Mouse (Mus musculus): Measurements from ENCODE around the gene Itga2. TPM values are rescaled to one million over a fixed set of nuclear protein-coding genes. Genes with fewer than 3 reads are reported as not detected.

Gene Itga2
- polyA plus RNA-seq, 1 experiment from 2014 or later: 3.7 TPM

DNA sequence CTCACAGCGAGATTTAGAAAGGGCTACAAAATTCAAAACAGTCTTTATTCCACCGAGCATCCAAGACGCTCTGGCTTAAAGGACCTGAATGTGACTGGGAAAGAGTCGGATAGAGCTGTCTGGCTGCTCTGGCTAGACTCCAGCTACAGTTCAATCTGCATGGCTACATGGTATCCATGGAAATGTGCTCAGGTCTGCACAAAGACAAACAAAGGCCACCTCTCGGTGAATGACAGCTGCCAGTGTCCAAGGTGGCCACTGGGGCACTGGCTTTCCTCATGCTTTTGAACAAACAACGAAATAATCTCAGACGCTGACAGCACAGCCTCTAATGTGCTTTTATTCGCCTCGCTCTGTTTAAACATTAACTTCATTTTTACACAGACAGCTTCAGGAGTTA is 8.6 kb downstream of the Itga2 start:
- H3K36me3 ChIP-seq (ENCODE audit: control insufficient read depth, insufficient read depth, low read length): no peaks in the 10 kb centered on the region
- ATAC-seq (ENCODE audit: low FRiP score, low TSS enrichment): 0 out of 2 replicates have a peak, but pooled peaks have one; percentile 46
- no peak overlapping the region for H3K9ac ChIP-seq (ENCODE audit: low read depth, low read length)
- no peak overlapping the region for H3K27ac ChIP-seq (ENCODE audit: low read depth, low read length)
- no peak overlapping the region for H3K4me3 ChIP-seq (ENCODE audit: low read length)
- 0 out of 2 replicates have a peak, but pooled peaks cover 5% of the 10 kb centered on the region for H3K4me1 ChIP-seq (ENCODE audit: control insufficient read depth, insufficient read depth, low read length)
- no peaks in the 10 kb centered on the region for H3K27me3 ChIP-seq (ENCODE audit: control insufficient read depth, insufficient read depth, low read length)
- H3K4me2 ChIP-seq (replicated peaks; ENCODE audit: low read depth, low read length): no peak overlapping the region
- no peaks in the 10 kb centered on the region for H3K9me3 ChIP-seq (ENCODE audit: control insufficient read depth, low read length)
- 61% methylated on average over 9 of the region's 9 CpGs for WGBS

DNA sequence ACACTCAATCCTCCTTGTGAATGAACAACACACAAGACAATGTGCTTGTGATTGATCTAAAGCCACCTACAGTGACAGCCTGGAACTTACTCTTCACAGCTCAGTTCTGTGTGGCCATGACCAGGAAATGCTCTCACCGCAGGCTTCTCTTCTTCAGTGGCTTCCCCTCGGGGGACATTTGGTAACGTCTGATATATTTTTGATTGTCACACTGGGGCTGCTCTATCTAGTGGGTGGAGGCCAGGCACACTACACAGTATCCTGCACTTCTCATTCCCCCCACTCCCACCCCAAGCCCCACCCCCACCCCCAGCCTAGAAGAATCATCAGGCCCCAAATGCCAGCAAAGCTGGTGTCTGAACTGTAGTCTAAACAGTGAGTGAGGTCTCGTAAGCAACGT is 16.1 kb downstream of the Itga2 start:
- ATAC-seq (ENCODE audit: low FRiP score, low TSS enrichment): no peak
- no peaks in the 10 kb centered on the region for H3K36me3 ChIP-seq (ENCODE audit: control insufficient read depth, insufficient read depth, low read length)
- no peak overlapping the region for H3K4me2 ChIP-seq (replicated peaks; ENCODE audit: low read depth, low read length)
- 79% methylated on average over 5 of the region's 5 CpGs for WGBS
- H3K4me1 ChIP-seq (ENCODE audit: control insufficient read depth, insufficient read depth, low read length): no peaks in the 10 kb centered on the region
- H3K4me3 ChIP-seq (ENCODE audit: low read length): no peak overlapping the region
- no peak overlapping the region for H3K9ac ChIP-seq (ENCODE audit: low read depth, low read length)
- H3K27ac ChIP-seq (ENCODE audit: low read depth, low read length): no peak overlapping the region
- H3K27me3 ChIP-seq (ENCODE audit: control insufficient read depth, insufficient read depth, low read length): no peaks in the 10 kb centered on the region
- no peaks in the 10 kb centered on the region for H3K9me3 ChIP-seq (ENCODE audit: control insufficient read depth, low read length)

DNA sequence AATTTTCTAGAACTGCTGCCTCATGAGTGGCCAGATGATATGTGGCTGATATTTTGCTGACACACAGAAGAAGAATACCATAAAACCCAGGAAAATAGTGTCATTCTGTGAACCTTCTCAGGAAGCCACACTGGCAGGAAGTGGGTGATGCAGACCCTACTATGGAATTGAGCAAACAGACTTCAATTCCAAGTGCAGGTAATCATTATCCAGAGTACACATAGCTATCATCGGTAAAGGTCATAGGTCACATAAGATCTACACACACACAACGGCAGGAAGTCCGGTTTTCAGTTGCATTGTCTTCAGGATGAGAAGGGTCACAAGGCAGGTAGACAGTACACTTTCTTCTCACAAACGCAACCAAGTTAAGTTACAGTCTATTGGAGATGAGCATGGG is 16.9 kb downstream of the Itga2 start:
- Histone ChIP-seq H3K9ac (ENCODE audit: low read depth, low read length) (no peak overlapping the region), H3K27me3 (ENCODE audit: control insufficient read depth, insufficient read depth, low read length) (no peaks in the 10 kb centered on the region), H3K4me2 (replicated peaks; ENCODE audit: low read depth, low read length) (no peak overlapping the region), H3K4me3 (ENCODE audit: low read length) (no peak overlapping the region), H3K27ac (ENCODE audit: low read depth, low read length) (no peak overlapping the region), H3K9me3 (ENCODE audit: control insufficient read depth, low read length) (no peaks in the 10 kb centered on the region), H3K36me3 (ENCODE audit: control insufficient read depth, insufficient read depth, low read length) (no peaks in the 10 kb centered on the region), H3K4me1 (ENCODE audit: control insufficient read depth, insufficient read depth, low read length) (no peaks in the 10 kb centered on the region)
- WGBS: 75% methylated on average over 4 of the region's 4 CpGs
- ATAC-seq (ENCODE audit: low FRiP score, low TSS enrichment): no peak

DNA sequence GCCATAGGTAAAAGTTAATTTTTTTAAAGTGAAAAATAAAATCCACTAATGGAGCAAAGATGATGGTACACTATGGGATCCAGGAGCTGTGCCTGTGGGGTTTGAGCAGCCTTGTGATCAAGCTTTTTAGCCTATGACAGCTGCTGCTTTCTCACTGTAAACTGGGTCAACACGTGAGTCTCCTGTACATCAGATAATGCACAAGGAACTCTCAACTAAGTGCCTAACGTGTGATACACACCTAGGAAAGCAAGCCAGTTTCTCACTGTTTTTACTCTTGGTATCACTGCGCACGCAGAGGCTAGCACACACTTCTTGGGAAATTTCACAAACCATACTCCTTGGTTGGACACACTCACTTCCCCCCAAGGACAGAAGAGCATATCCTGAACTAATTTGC is 17.3 kb downstream of the Itga2 start:
- no peak for ATAC-seq (ENCODE audit: low FRiP score, low TSS enrichment)
- no peak overlapping the region for H3K4me3 ChIP-seq (ENCODE audit: low read length)
- no peaks in the 10 kb centered on the region for H3K4me1 ChIP-seq (ENCODE audit: control insufficient read depth, insufficient read depth, low read length)
- no peak overlapping the region for H3K9ac ChIP-seq (ENCODE audit: low read depth, low read length)
- no peaks in the 10 kb centered on the region for H3K27me3 ChIP-seq (ENCODE audit: control insufficient read depth, insufficient read depth, low read length)
- no peaks in the 10 kb centered on the region for H3K36me3 ChIP-seq (ENCODE audit: control insufficient read depth, insufficient read depth, low read length)
- H3K27ac ChIP-seq (ENCODE audit: low read depth, low read length): no peak overlapping the region
- WGBS: 85% methylated on average over 4 of the region's 4 CpGs
- H3K4me2 ChIP-seq (replicated peaks; ENCODE audit: low read depth, low read length): no peak overlapping the region
- H3K9me3 ChIP-seq (ENCODE audit: control insufficient read depth, low read length): no peaks in the 10 kb centered on the region

DNA sequence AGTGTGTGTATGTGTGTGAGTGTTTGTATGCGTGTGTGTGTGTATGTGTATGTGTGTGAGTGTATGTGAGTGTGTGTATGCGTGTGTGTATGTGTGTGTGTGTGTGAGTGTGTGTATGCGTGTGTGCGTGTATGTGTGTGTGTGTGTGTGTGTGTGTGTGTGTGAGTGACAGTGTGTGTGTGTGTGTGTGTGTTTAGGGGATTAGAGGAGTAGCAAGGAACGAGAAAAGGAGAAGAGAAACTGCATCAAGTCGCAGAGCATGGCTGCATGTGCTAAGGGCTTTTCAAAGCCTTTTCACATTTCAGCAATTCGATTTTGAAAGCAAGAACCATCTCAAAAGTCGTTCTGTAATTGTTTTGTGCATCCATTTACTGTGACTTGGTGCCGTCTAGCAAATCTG is 21.3 kb downstream of the Itga2 start:
- no peak overlapping the region for H3K27ac ChIP-seq (ENCODE audit: low read depth, low read length)
- 87% methylated on average over 9 of the region's 9 CpGs for WGBS

DNA sequence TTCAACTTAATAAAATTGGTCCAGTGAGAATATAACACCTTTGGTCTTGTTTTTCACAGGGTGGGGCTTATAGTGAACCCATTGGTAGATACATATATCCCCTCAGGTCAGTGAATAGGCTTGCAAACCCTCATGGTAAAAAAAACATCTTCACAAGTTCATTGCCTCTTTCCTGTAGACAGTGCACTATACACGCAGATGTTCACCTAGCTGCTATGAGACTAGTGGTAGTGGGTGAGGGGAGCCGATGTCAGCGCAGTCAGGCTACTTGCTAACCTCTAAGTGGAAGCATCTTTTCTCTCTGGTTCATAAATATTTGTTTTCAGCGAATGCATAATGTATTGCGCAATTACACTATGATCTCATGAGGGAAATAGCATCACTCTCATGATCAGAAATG is 22.4 kb downstream of the Itga2 start:
- H3K4me2 ChIP-seq (replicated peaks; ENCODE audit: low read depth, low read length): no peak overlapping the region
- 94% methylated on average over 5 of the region's 5 CpGs for WGBS
- no peaks in the 10 kb centered on the region for H3K4me1 ChIP-seq (ENCODE audit: control insufficient read depth, insufficient read depth, low read length)
- no peak for ATAC-seq (ENCODE audit: low FRiP score, low TSS enrichment)
- H3K4me3 ChIP-seq (ENCODE audit: low read length): no peak overlapping the region
- no peak overlapping the region for H3K27ac ChIP-seq (ENCODE audit: low read depth, low read length)
- no peaks in the 10 kb centered on the region for H3K9me3 ChIP-seq (ENCODE audit: control insufficient read depth, low read length)
- no peak overlapping the region for H3K9ac ChIP-seq (ENCODE audit: low read depth, low read length)
- no peaks in the 10 kb centered on the region for H3K36me3 ChIP-seq (ENCODE audit: control insufficient read depth, insufficient read depth, low read length)
- no peaks in the 10 kb centered on the region for H3K27me3 ChIP-seq (ENCODE audit: control insufficient read depth, insufficient read depth, low read length)

More for the DNA sequence above, 21.3 kb downstream of the Itga2 start:
- H3K9ac ChIP-seq (ENCODE audit: low read depth, low read length): no peak overlapping the region
- H3K4me3 ChIP-seq (ENCODE audit: low read length): no peak overlapping the region
- no peaks in the 10 kb centered on the region for H3K9me3 ChIP-seq (ENCODE audit: control insufficient read depth, low read length)
- no peaks in the 10 kb centered on the region for H3K27me3 ChIP-seq (ENCODE audit: control insufficient read depth, insufficient read depth, low read length)
- H3K4me1 ChIP-seq (ENCODE audit: control insufficient read depth, insufficient read depth, low read length): no peaks in the 10 kb centered on the region
- ATAC-seq (ENCODE audit: low FRiP score, low TSS enrichment): no peak
- no peaks in the 10 kb centered on the region for H3K36me3 ChIP-seq (ENCODE audit: control insufficient read depth, insufficient read depth, low read length)
- H3K4me2 ChIP-seq (replicated peaks; ENCODE audit: low read depth, low read length): no peak overlapping the region

DNA sequence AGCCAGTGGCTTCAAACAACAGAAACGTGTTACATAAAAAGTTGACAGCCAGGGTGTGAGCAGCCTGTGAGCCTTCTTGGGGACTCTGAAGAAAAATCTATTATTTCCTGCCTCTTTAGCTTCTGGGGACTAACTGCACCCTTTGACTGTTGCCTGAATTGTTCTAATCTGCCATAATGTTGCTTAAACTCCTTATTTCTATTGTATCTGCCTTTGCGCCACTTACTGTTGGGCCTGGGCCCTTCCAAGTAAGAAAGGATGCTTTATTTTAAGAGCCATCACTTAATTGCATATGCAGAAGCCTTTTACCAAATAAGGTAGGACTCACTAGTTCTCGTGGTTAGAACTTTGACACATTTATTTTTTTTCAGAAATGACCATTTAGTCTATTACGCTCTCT is 24.0 kb downstream of the Itga2 start:
- no peaks in the 10 kb centered on the region for H3K9me3 ChIP-seq (ENCODE audit: control insufficient read depth, low read length)
- 78% methylated on average over 4 of the region's 4 CpGs for WGBS
- H3K4me3 ChIP-seq (ENCODE audit: low read length): no peak overlapping the region
- no peak overlapping the region for H3K9ac ChIP-seq (ENCODE audit: low read depth, low read length)
- no peaks in the 10 kb centered on the region for H3K36me3 ChIP-seq (ENCODE audit: control insufficient read depth, insufficient read depth, low read length)
- H3K4me1 ChIP-seq (ENCODE audit: control insufficient read depth, insufficient read depth, low read length): no peaks in the 10 kb centered on the region
- ATAC-seq (ENCODE audit: low FRiP score, low TSS enrichment): no peak
- no peak overlapping the region for H3K4me2 ChIP-seq (replicated peaks; ENCODE audit: low read depth, low read length)
- H3K27me3 ChIP-seq (ENCODE audit: control insufficient read depth, insufficient read depth, low read length): no peaks in the 10 kb centered on the region
- no peak overlapping the region for H3K27ac ChIP-seq (ENCODE audit: low read depth, low read length)

DNA sequence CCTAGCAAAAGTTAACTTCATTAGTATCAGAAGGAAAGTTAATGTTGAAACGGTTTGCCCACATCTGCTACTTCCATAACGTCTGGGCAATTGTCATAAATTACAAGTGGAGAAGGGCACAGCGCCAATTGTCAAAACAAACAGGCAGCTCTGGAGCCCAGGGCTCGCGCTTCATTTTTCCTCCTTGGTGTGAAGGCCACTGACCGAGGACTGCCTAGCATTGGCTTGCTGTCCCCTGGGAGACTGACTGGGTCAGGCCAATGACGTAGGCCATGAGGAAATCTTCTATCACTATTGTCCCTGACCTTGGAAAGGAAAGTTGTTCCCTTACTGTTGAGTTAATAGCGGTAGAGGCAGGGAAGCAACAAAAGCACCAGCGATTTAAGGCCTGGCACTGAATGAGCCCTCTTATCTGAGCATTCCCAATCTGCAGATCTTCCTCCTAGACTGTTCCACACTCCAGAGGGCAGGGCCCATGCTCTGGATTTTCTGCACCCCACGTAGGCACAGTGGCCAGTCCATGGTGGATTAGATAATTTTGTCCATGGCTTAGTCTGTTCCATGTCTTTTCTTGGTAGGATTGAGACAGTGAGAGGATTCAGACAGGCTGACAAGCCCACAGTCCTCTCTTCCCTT is 35.0 kb downstream of the Itga2 start:
- no peaks in the 10 kb centered on the region for H3K9me3 ChIP-seq (ENCODE audit: control insufficient read depth, low read length)
- ATAC-seq (ENCODE audit: low FRiP score, low TSS enrichment): peak; percentile 64; the same call in 1 of the 2 replicates
- H3K4me1 ChIP-seq (ENCODE audit: control insufficient read depth, insufficient read depth, low read length): no peaks in the 10 kb centered on the region
- no peak overlapping the region for H3K4me2 ChIP-seq (replicated peaks; ENCODE audit: low read depth, low read length)
- 59% methylated on average over 10 of the region's 10 CpGs for WGBS
- H3K27ac ChIP-seq (ENCODE audit: low read depth, low read length): peak overlapping the region; percentile 55; the same call in 1 of the 2 replicates
- no peak overlapping the region for H3K4me3 ChIP-seq (ENCODE audit: low read length)
- H3K27me3 ChIP-seq (ENCODE audit: control insufficient read depth, insufficient read depth, low read length): no peaks in the 10 kb centered on the region
- no peaks in the 10 kb centered on the region for H3K36me3 ChIP-seq (ENCODE audit: control insufficient read depth, insufficient read depth, low read length)
- H3K9ac ChIP-seq (ENCODE audit: low read depth, low read length): no peak overlapping the region

DNA sequence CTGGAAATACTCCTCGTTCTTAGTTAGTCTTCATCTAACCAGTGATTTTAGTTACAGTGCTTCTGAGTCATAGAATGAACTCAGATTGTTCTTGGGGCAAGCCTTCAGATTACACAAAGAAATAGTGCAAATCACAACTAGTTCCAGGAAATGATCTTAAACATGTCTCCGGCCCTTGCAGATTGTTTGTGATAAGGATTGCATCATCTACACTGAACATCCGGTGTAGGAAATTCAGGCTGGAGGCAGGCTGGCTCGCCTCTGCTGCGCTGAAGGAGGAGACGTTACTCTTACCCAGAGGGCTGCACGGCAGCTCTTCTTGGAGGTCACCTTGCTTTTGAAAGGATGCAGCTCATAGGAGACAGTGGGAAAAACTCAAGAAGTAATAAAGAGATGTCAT is 36.0 kb downstream of the Itga2 start:
- H3K9me3 ChIP-seq (ENCODE audit: control insufficient read depth, low read length): no peaks in the 10 kb centered on the region
- no peaks in the 10 kb centered on the region for H3K27me3 ChIP-seq (ENCODE audit: control insufficient read depth, insufficient read depth, low read length)
- no peaks in the 10 kb centered on the region for H3K4me1 ChIP-seq (ENCODE audit: control insufficient read depth, insufficient read depth, low read length)
- no peak for ATAC-seq (ENCODE audit: low FRiP score, low TSS enrichment)
- no peaks in the 10 kb centered on the region for H3K36me3 ChIP-seq (ENCODE audit: control insufficient read depth, insufficient read depth, low read length)
- H3K4me2 ChIP-seq (replicated peaks; ENCODE audit: low read depth, low read length): no peak overlapping the region
- H3K27ac ChIP-seq (ENCODE audit: low read depth, low read length): no peak overlapping the region; the same call in 1 of the 2 replicates
- H3K4me3 ChIP-seq (ENCODE audit: low read length): no peak overlapping the region
- no peak overlapping the region for H3K9ac ChIP-seq (ENCODE audit: low read depth, low read length)
- 58% methylated on average over 7 of the region's 7 CpGs for WGBS

Data from kidney, embryonic 14.5 days (tissue).